Mouse (Mus musculus) leukemia stem cell, adult 10-12 weeks (primary cell): ENCODE results near the gene Oprl1. TPM values are rescaled to one million over a fixed set of nuclear protein-coding genes. Genes with fewer than 3 reads are reported as not detected.

Source experiments
- polyA plus RNA-seq: library from polyadenylated mRNA; stranded (reverse); fragments of >175 nt; gene quantifications from 2 replicates; pipeline ENCODE4 v1.2.3, GENCODE M21; 2012; ENCODE audit warnings: low replicate concordance

The Oprl1 gene
- not detected in 2 replicates for polyA plus RNA-seq

GRCm38 (mm10) chr2:181714903-181715326 is at the start of gene Oprl1:
Gene Oprl1 (plus strand): TSS chr2:181715016.

DNA sequence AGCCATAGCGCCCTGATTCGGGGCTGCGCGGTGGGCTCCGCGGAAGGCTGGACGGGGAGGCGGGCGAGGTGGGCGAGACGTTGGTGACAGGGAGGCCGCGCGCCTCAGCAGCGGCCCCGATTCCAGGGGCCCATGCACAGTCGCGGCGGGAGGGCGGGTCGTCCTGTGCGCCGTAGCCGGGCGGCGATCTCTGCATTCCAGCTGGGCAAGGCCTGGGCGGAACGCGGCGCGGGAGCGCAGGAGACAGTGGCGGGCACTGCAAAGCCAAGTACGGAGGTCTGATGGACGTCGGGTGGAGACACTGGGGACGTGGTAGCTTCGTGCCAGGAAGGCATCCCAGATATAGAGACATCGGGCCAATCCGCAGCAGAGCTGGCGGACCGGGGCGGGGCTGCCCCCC is 43.5 kb upstream of the Oprl1 start, which contains the start of gene Sox18:
Sox18 (minus strand) TSS at position 315 of the 400 bp plus-strand sequence.

GRCm38 (mm10) chr2:181679951-181680715 is 34.7 kb upstream of the Oprl1 start, which contains the start of gene Tcea2:
Gene Tcea2 (plus strand): TSS chr2:181680310.

DNA sequence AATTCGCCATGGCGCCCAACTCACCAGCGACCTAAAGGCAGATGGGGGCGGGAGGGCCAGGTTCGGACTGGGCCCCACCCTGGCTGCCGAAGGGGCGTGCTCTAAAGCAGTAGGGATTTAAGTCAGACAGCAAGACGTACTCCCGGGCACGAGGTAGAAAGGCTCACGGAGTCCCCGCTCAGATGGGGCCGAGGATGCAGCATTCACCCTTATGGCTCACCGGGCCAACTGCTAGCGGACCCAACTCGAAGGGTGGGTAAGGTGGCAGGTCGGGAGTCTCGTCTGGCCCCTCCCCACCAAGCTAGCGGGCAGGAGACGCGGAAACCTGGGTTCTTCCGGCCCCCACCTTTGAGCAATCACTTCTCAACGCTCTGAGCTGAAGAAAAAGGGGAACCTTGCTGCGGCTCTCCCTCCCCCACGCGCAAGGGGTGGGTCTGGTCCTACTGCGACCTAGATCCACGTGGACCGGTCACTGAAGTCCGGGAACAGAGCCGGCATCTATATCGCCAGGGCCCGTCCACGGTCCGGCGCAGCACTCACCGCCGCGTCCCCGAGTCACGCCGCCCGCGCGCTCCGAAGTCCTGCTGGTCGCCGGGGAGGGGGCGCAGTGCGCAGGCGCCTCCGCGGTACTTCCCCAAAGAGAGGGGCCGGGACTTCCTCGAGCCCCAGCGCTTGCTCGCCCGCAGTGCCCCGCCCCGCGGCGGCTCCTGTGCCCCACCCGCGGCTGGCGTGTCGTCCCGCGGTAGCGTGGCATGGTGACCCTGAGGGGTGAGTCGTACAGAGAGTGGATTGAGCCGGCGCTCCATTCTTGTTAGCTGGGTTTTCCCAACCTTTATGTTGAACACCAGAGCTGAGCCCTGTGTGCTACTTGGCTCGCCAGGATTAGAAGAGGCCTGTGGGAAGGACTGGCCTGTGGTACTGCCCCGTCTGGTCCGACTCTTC is 21.2 kb upstream of the Oprl1 start, which contains the start of gene Rgs19:
Rgs19 (minus strand) TSS at position 639 of the 942 bp plus-strand sequence.

DNA sequence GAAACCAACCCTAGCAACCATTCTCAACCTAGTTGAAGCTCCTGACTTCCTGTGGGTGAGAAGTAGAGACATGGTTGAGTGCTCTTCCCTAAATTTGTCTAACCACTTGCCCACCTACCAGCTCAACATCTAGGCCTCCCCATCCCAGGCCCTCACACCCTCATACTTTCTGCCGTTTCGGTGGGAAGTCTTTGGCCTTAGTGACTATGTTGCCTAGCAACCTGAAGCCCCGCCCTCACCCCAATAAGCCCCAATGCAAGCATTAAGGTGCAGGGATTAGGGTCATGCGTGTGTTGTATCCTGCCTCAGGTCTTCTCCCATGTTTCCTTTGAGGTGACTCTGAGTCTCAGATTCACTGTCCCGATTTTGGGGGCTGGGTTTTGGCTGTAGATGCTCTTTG is 16.6 kb upstream of the Oprl1 start, which contains the start of gene Lkaaear1:
Lkaaear1 (minus strand) TSS at position 202 of the 400 bp plus-strand sequence.

DNA sequence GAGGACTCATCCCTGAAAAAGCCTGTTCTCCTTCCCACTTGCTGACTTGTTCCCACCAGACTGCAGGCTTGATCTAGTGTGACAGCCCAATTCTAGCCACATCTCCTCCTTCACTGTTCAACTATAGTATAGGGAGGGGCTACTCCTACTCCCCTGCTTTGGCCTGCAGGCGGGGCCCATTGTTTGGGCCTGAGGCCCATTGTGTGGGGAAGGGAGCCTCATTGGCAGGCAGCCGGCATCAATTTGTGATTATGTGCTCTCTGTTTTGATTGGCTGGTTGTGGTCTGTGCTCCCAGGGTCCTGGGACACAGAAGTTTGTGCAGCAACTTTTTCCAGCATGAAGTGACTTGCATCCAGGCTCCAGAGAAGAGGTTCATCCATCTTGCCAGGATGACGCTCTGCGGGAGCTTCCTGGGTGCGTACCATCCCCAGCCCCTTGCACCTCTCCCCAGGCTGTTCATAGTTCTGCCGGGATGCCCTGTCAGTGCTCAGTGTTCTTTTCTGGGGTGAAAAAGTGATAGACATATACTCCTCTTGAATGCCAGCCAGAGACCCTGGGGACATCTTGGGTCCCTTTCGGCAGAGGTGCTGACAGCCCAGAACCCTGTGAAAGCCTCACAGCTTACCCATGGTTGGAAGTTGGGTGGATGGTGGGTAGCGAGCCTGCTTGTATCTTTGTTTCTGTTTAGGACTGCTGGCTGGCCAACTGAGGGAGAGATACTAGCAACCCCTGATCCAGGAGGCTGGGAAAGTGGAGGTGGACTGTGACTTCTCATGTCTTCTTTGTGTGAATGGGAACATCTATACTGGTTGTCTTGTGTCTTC is 48.4 kb downstream of the Oprl1 start, which contains the start of gene Myt1:
Myt1 (plus strand) TSS at position 327 of the 825 bp plus-strand sequence.

Other genes starting within 250 kb of the Oprl1 start
- gene Abhd16b, start 221.8 kb upstream of the Oprl1 start, polyA plus RNA-seq, result 0.13 TPM in 1 of 2 replicates, not detected in the other
- gene Tpd52l2, start 217.9 kb upstream of the Oprl1 start, polyA plus RNA-seq, result 4.8 and 42.6 TPM in 2 replicates
- 35.7 and 46.0 TPM in 2 replicates for gene Dnajc5, start 194.5 kb upstream of the Oprl1 start, polyA plus RNA-seq
- 57.4 and 68.8 TPM in 2 replicates for gene Uckl1, start 130.1 kb upstream of the Oprl1 start, polyA plus RNA-seq
- 6.2 and 14.6 TPM in 2 replicates for gene Prpf6, start 123.1 kb upstream of the Oprl1 start, polyA plus RNA-seq
- 31.7 and 74.3 TPM in 2 replicates for gene Zfp512b, start 122.2 kb upstream of the Oprl1 start, polyA plus RNA-seq
- gene Samd10, start 115.8 kb upstream of the Oprl1 start, polyA plus RNA-seq, result 2.7 and 4.1 TPM in 2 replicates
- gene Gm29797, start 58.0 kb upstream of the Oprl1 start, polyA plus RNA-seq, result not detected in 2 replicates
- 18.1 and 21.4 TPM in 2 replicates for gene Sox18, start 43.4 kb upstream of the Oprl1 start, polyA plus RNA-seq
- gene Tcea2, start 34.7 kb upstream of the Oprl1 start, polyA plus RNA-seq, result 2.7 and 6.8 TPM in 2 replicates
- gene Rgs19, start 21.0 kb upstream of the Oprl1 start, polyA plus RNA-seq, result 21.6 and 66.2 TPM in 2 replicates
- not detected in 2 replicates for gene Lkaaear1, start 16.6 kb upstream of the Oprl1 start, polyA plus RNA-seq
- gene Myt1, start 48.3 kb downstream of the Oprl1 start, polyA plus RNA-seq, result not detected in 2 replicates
- 2.9 and 12.9 TPM in 2 replicates for gene Pcmtd2, start 122.8 kb downstream of the Oprl1 start, polyA plus RNA-seq
- gene Polr3k, start 149.3 kb downstream of the Oprl1 start, polyA plus RNA-seq, result 4.5 TPM in 1 of 2 replicates, not detected in the other